Mouse (Mus musculus): ENCODE data around the gene Ttn.

Ttn gene

DNA sequence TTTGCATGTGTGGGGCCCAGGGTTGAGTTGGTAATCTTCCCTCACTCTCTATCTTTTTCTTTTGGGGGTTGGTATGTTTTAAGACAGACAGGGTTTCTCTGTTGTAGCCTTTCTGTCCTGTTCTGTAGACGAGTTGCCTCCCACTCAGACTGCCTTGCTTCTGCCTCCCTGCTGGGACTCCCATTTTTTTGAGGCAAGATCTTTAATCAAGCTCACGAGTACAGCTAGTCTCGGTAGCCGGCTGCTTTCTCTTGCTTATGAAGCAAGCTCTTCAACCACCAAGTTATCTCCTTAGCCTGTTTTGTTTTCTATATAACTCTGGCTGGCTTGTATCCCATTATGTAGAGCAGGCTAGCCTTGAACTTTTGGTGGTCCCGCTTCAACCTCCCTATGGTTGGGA is 288.6 kb downstream of the Ttn start:
- no peak for DNase-seq

DNA sequence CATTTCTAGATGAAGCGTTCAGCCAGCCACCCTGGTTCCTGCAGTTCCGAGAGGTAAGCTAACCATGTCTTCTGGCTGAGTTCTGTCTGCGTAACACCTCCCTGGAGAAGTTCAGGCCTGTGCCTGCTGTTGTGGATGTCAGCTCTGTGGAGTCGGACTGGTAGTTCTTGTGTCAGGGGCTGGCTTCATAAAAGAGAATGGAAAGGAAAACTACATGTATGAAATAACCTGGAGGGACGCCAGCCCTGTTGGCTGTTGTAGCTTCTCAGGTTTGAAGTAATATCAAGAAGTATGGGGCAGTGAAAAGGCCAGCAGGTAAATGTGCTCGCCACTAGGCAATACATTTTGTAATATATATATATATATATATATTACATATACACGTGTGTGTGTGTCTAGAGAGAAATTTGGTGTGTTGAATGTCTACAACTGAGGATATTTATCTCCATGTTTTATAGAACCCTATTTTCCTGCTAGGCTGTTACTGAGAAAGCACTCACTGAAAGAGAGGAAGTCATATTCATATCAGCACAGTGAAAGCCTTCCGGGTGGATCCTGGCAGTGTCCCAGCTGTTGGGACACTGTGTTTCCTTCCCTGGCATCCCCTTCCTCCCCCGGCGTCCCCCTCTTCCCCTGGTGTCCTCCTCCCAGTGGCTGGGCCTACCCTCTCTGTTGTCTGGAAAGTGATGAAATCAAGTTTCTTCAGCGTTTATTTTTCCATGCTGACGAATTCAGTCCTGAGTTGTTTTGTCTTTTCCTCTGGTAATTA is 291.7 kb downstream of the Ttn start:
- peak; percentile 80 to 91 for DNase-seq

DNA sequence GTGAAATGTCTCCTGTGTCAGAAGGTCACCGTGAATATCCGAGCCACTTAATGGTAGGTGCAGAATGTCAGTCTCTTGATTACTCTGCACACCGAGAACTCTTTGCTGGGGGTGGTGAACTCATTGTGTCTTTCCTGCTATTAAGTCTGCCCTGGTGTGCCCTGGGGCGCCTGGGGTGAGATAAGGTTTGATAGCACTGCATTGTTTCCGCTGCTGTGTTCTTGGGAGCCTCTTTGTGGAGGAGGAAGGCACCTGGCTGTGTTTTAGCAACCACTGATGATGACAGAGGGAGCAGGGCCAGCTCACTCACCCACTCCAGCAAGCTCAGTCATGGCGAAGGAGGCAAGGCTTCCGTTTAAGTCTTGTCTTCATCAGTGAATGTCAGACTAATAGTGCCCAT is 294.2 kb downstream of the Ttn start:
- DNase-seq = no peak

DNA sequence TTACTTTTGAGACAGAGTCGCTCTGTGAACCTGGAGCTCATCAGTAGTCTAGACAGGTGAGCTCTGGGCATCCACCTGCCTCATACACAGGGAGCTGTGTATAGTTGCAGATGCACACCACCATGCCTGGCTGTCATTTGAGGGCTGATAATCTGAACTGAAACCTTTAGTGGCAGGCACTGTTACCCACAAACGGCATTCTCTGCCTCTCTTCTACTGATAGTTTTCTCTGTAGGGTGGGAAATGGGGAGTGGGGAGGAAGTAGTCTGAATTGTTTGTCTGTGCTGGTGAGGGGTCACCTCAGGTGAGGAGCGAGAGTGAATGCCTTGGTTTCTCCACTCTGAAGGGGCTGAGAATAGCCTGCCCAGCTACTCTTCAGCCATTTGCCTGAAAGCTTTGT is 294.7 kb downstream of the Ttn start:
- no peak for DNase-seq

DNA sequence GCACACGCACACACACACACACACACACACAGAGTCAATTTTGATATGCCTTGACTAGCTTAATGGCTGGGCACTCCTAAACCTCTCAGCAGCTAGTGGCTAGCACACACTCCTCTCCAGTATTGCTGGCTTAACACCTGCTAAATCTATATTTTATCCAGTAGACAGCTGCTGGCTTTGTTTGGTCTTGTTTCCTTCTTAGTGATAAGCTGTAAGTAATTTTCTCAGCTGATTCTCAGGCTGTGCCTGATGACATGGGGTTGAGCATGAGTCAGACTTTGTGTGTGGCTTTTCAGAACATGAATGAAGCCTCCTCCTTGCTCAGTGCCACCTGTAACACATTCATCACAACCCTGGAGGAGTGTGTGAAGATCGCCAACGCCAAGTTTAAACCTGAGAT is 295.4 kb downstream of the Ttn start:
- DNase-seq = no peak

DNA sequence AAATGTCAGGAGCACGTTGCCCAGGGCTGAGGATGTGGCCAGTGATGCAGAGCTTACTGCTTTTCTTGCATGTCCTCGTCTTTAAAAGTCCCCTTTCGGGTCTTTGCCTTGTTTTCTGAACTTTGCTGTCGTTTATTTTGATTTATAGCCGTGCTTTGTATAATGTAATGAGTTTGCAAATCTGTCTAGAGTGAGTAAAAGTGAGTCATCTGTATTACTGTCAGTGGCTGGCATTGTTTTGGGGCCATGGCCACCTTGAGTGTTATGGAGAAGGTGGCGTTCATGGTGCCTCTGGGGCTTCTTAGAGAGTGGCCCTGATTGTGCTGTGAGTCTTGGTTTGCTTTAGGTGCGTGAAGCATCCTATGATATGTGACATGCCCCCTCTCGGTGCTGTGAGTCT is 300.0 kb downstream of the Ttn start:
- no peak for DNase-seq

DNA sequence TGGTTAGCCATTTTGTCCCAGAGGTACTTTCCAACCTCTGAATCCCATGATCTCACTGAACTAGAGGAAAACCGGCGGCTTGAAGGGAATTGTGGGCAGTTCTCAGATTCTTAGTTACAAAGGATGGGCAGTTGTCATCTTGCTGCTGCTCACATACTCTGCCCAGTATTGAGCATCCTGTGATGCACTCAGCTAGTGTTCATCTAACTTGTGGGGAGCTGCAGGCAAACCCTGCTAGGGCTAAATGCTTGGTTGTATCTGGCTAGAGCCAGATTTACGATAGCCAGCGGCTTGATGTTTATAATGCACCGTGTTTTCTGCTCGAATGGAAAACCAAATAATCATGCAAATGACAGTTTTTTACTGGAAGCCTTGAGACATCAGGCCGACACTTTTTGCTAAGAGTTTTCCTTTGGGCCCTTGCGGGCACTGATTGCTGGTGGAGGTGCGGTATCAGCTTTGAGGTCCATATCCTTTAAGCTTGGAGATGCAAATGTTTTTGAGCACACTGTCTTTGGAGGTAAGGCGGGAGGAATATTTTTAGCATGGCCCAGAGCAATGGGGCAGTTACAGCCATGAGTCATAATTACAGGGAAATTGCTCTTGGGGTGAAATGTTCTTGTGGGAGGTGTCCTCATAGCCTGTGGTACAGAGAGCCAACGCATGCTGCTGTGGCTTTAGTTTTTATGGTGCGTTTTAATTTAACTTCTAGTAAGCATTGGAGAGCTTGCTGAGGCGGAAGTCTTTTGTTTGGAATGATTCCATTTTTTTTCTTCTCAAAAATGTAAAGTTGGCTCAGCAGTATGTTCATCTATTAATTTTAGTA is 305.7 kb downstream of the Ttn start:
- DNase-seq = no peak

DNA sequence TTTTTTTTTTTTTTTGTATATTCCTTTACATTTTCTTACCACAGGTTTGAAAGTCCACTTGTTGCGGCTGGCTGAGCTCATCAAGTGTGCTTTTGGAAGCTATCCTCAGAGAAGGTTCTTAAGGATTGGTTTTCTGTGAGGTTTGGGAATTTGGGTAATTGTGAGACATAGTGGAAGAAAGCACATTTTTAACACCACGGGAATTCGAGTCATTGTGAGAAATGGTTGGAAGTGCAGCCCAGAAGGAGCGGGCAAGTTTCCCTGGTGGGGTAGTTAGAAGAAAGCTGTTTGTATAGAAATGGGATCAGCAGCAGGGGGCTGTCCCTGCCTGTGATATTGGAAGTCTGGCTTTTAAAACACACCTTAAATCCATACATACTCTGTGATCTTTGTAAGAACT is 306.4 kb downstream of the Ttn start:
- no peak for DNase-seq

DNA sequence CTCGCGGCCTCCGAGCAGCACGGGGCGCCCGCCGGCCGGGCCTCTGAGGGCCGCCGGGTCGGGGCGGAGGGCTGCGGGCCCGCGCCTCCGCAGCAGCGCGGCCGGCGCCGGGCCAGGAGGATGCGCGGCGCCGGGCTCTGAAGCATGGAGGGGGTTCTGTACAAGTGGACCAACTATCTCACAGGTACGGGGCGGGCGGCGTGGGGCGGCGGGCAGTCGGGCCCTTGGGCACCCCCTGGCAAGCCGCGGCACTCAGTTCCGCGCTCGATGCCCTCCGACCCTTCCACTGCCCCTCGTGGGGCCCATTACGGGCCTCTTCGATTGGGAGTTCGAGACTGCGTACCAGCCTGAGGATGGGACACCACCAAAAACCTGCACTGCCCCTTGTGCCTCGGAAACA is 306.9 kb downstream of the Ttn start:
- peak in 1 of 2 experiments; percentile 56 for DNase-seq

DNA sequence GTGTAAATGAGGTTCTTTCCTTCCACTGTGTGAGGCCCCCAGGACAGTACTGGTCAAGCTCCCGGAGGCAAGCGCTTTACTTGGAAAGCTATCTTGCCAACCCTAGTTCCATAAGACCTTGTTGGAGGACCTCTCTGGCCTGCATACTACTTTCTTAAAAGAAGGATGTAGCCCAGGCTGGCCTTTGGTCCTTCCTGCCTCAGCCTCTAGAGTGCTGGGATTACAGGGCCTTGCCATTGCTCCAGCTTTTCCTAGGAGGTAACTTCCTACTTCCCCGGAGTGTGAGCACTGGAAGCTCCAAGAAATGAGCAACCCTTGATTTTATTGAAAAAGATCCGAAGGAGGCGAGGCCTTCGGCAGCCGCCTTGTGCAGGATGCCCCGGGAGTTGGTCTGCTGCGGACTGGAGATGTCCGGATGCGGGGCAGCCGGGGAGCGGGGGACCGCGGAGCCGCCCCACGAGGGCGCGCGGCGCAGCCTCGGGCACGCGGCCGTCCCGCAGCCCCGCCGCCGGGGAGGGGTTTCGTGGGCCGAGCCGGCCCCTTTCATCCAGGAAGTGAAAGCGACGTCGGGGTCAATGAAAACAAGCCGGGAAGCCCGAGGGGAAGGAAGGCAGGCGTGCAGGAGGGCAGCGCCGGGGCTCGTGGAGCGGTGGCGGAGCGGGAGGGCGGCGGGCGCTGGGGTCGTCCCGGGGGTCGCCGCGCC is 307.5 kb downstream of the Ttn start, which contains the start of gene Plekha3:
TSS of gene Plekha3 (plus strand) at position 557 of the 703 bp plus-strand sequence.
- DNase-seq = peak; percentile 86 to 93

DNA sequence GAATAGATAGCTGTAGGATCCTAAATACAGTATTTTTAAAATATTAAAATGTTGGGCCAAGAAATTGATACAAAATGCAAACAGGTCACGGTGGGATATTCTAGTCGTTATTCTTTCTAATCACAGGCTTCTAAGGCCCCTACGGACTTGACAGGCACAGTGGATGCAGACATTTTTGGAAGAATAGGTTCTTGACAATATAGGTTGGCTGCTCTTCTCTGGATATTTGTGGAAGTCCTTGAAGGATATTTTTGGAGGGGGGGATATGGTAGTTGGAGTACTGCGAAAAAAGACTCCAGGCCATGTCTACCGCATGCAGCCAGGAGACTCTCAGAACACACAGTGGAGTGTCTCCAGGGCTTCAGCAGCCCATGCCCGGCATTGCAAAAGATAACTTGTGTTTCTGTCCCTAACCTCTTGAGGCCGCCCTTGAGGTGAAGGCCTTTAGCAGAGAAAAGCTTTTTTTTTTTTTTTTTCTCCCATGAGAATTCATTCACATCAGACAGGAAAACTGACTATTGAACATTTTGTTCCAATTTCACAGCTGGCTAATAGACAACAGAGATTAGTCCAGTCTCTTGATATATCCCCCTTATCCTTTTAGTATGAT is 308.8 kb downstream of the Ttn start:
- peak; percentile 76 to 81 for DNase-seq

DNA sequence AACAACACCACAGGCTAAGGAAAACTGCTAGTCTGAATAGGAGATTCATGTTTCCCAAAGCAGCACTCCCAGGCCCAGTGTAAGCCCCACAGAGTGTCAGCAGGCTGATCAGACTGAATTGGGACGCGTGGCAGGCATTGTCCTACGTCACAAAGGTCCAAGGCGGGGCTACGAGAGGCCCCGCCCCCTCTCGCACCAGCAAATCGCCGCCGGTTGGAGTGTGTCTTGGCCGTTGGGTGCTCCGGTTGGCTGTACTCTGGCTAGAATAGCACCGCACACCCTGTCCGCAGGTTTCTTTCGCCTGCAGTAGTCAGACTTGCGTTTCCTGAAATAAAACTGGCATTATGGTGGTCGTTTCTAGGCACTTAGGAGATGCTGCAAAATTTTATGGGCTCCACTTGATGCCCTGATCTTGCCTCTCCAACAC is 309.4 kb downstream of the Ttn start, which contains the start of gene Fkbp7:
TSS of gene Fkbp7 (minus strand) at position 151 of the 427 bp plus-strand sequence.
- peak; percentile 94 for DNase-seq

DNA sequence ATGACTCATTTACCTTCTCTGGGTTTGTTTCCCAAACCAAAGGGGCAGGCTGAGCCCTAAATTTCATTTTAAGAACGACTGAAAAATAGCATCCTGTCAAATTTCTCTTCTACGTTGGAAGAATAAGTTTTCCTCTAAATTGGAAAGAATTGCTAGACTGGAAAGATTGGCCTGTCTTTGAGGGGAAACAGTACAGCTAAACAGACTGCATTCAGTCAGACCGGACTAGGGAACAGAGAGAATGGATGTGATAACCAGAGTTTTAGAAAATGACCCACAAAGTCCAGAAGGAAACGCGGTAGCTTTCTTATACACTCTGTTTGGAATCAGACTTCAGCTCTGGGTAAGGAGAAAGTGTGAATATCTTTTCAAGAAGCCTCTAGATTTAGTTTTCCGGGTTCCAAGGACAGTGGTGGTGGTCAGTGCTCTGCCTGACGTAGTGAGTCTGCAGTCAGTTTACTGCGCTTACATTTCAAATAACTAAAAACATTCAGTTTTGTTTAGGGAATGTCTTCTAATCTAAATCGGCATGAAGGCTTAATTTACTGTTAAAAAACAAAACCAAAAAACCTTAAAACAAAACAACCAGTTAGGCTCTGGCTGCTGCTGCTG is 310.1 kb downstream of the Ttn start:
- DNase-seq = no peak

DNA sequence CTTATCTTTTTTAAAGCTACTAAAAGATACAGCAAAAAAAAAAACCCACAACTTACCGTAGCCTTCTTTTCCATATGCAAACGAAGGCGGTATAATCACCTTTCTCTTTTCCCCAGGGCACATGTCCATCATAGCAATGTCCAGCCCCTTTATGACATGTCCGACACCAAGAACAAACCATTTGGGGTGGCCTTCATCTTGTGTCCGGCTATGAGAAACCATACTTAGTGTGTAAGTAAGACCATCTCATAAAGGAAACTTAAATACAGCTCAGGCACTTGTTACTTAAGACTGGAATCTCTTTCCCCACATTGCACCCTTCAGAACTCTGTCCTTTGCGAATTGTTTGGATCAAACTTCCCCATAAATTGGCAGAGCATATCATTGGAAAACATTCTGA is 310.7 kb downstream of the Ttn start:
- no peak for DNase-seq

DNA sequence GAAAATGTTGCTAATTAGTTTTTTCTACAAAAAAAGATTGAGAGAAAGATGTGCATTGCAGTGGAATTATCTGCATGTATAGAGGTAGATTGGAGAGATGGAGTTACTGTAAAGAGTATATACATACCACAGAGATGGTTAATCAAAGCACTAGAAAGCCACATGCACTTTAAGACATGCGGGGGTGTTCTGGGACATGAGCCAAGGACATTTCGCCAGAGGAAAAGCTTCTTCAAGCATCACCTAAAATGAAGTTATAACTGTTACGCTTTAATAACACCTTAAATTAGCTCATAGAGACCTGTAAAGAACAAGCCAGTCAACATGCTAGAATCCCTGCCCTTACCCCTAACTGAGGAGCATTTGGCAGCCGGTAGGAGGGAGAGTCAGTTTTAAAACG is 315.1 kb downstream of the Ttn start:
- no peak for DNase-seq

DNA sequence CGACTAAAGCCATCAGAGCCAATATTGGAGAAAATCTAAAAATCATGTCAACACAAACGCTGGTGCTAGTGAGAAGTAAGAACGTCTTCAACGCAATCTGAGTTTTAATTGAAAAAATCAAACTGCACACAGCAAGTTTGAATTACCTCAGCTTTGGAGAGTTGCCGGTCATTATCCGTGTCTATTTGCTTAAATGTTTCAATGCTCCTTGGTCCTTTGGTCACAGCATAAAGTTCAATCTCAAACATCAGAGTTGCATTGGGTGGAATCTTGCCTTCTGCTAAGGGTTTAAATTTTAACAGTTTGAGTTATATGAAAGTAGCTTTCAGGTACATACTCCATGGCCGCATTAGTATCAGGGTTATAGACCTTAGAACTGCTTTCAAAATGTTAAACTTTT is 316.8 kb downstream of the Ttn start:
- DNase-seq = peak; percentile 18 to 35

DNA sequence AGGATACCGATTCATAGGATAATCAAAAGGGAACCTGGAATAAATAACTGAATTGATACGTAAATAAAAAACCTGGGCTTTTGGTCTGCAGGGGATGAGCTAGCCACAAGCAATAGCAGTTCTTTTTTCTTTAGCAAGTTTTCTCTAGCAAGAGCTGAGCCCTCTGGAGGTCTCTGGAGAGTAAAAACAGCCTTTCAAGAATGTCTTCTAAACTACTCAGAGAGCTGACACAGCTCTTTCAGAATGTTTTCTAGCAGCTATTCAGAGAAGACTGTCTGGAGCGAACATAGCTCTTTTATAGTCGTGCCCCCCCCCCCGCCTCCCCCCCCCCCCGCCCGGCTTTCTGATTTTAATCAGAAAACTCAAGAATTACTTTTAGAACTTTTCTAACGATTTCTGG is 322.9 kb downstream of the Ttn start:
- DNase-seq = no peak

DNA sequence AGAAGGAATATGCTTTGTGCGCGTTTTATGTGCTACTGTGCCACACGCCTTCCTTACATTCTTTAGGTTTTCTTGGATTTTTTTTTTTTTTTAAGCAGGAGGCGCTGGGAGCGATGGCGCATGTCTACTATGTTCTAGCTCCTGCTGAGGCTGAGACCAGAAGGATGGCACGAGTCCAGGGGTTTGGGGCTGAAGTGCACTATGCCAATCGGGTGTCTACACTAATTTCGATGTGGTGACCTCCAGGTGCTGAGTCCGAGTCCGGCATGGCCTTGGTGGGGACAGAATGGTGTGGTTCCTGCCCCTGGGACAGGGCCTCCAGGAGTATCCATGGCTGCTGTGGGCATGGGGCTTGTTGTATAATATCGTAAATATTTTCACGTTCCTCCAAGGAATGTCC is 323.8 kb downstream of the Ttn start:
- no peak for DNase-seq

DNA sequence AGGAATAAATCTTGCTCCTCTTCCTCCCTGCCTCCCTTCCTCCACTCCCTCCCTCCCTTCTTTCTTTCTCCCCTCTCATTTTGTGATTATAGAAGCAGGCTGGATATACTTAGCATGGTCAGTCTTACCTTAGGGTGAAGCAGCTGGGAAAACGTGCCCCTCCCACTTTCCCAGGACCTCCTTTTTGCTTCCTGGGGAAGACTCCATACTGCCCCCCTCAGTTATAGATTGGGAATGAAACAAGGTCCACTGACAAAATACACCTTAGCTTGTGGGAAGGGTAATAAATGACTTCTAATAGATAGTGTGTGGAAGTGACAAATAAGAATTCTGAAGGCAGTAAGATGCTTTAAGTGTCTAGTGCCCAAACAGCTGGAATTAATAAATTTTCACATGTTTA is 326.4 kb downstream of the Ttn start:
- peak; percentile 38 to 48 for DNase-seq

DNA sequence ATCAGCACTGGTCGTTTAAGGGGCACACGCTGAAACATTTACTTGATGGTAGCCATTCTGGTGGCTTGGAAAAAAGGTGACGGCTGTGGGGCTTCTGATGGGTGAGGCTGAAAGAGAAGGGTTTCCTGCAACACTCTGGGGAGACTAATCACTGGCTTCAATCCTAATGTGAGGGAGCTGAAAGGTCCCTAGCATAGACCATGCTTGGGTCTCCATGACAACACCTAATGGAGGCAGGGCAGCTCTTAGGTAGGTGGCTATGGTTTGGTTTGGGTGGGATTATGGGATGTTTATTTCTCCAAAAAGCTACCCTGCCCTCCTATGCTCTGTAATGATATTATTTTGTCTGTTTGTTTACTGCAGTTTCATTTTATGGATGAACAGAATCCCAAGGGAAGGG is 326.9 kb downstream of the Ttn start:
- DNase-seq = no peak

DNA sequence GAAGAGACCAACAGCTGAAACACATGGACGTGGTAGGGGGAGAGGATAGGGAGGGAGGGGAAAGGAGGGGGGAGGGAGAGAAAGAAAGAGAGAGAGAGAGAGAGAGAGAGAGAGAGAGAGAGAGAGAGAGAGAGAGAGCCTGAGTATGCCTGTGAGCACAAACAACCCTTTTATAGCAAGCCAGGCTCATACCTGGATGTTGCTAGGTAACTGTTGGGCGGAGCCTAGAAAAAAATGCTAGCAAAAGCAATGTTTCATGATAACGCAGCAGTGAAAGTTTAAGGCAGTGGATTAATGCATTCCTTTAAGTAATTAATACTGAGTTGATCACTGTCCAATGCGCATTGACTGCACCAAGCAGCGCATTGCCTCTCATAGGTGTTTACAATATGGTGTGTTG is 327.7 kb downstream of the Ttn start:
- peak in 1 of 2 experiments; percentile 31 for DNase-seq
